Mouse (Mus musculus): ENCODE measurements around the gene Ssh3.

GRCm38 (mm10) chr19:4283653-4284052 is 14.7 kb upstream of the Ssh3 start:
- TF ChIP-seq POLR2A (IDR thresholded peaks at IDR 0.05; ENCODE audit: borderline replicate concordance, extremely low read depth, low read depth, low read length) (no peak), CTCF (IDR thresholded peaks at IDR 0.05; ENCODE audit: insufficient read depth, low read length) (no peak)
